ENCODE assay signal across 8 mouse cellular contexts in the genomic region with DNA sequence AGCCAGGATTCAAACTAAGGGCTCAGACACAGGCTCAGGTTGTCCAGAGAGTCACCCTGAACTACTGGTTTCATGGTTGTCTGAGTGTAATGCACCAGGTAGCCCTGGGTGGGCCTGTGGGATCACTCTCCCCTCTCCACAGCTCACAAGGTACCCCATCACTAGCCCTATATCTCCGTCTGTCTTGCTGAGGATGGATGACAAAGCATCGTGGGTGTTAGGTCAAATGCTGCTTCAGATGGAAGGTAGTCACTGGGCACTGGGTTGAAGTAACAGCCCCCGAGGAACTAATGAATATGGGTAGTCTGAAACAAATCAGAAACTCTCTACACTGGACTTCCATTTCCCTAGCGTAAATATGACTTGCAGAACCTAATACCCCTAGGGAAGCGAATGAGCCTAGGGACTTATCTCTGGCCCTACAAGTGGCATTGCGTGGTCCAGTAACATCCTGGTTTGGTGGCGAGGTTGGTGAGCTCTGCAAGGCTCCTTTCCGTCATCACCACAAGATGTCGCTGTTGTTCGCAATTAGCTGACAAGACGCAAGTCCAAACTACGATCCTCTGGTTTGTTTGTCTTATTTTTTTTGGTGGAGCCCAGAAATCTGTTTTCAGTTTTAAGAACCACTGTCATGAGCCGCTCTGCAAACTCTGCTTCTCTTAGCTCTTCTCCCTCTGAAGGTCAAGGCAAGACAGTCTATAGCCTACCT. TPM values are rescaled to one million over a fixed set of nuclear protein-coding genes. Genes with fewer than 3 reads are reported as not detected.
A peak's percentile ranks its signal among the peaks of the same experiment; 100 is the strongest.
DNase-seq lines count a peak whose midpoint lies in the region; ATAC-seq and TF ChIP-seq lines count a peak whose summit lies in the region.

No protein-coding gene starts in this region.

- peak overlapping the region; percentile 42 for H3K4me2 ChIP-seq in heart, embryonic 16.5 days (ENCODE audit: low read depth, low read length)
- H3K4me2 ChIP-seq in neural tube, embryonic 14.5 days (ENCODE audit: low read depth, low read length) = no peak overlapping the region

- H3K9ac ChIP-seq in heart, embryonic 16.5 days (ENCODE audit: low read length) = no peak overlapping the region
- H3K9ac ChIP-seq in neural tube, embryonic 14.5 days (replicated peaks; ENCODE audit: low read depth, low read length) = no peak overlapping the region

- TF ChIP-seq POLR2A in testis, adult 2 months (IDR thresholded peaks at IDR 0.05; ENCODE audit: control insufficient read depth, low read depth, low read length) = no peak

- ATAC-seq in heart, embryonic 16.5 days (replicated peaks; ENCODE audit: extremely low read depth, insufficient read depth, low FRiP score) = 0 out of 2 replicates have a peak, but pooled peaks have one; percentile 46
- peak; percentile 31; the same call in 1 of the 2 replicates for ATAC-seq in neural tube, embryonic 14.5 days (ENCODE audit: low read depth)

- no peaks in the 10 kb centered on the region for H3K36me3 ChIP-seq in forebrain, embryonic 10.5 days (replicated peaks)
- H3K36me3 ChIP-seq in heart, embryonic 16.5 days (ENCODE audit: control insufficient read depth, insufficient read depth) = no peaks in the 10 kb centered on the region
- no peaks in the 10 kb centered on the region for H3K36me3 ChIP-seq in neural tube, embryonic 14.5 days (ENCODE audit: control insufficient read depth, insufficient read depth, low read length)
- H3K36me3 ChIP-seq in testis, adult 2 months (ENCODE audit: control insufficient read depth, insufficient read depth, low read length) = no peaks in the 10 kb centered on the region

- DNase-seq in CD8-positive naive resting alpha-beta T cell, adult 2 months (ENCODE audit: low read depth in 2 of 2, low spot score in 2 of 2) = peak; percentile 56 to 77
- peak; percentile 56 for DNase-seq in brain, embryonic 18.5 days (ENCODE audit: low read depth, low spot score)
- DNase-seq in forebrain, embryonic 10.5 days (ENCODE audit: extremely low spot score, low spot score) = peak; percentile 76
- peak; percentile 80 for DNase-seq in layer of hippocampus, adult 11-12 months (ENCODE audit: low spot score)
- DNase-seq in lung, adult 18-20 months = peak; percentile 76 to 81

- peaks cover 12% of the 10 kb centered on the region for H3K4me1 ChIP-seq in forebrain, embryonic 10.5 days
- no peaks in the 10 kb centered on the region for H3K4me1 ChIP-seq in heart, embryonic 16.5 days (ENCODE audit: control insufficient read depth, insufficient read depth, low read length)
- no peaks in the 10 kb centered on the region for H3K4me1 ChIP-seq in neural tube, embryonic 14.5 days (ENCODE audit: control insufficient read depth, insufficient read depth, low read length)
- no peaks in the 10 kb centered on the region for H3K4me1 ChIP-seq in testis, adult 2 months (ENCODE audit: control insufficient read depth, insufficient read depth, low read length)

- H3K27ac ChIP-seq in forebrain, embryonic 10.5 days = no peak overlapping the region
- H3K27ac ChIP-seq in heart, embryonic 16.5 days (ENCODE audit: low read length) = no peak overlapping the region
- no peak overlapping the region for H3K27ac ChIP-seq in neural tube, embryonic 14.5 days (ENCODE audit: low read depth, low read length)
- H3K27ac ChIP-seq in testis, adult 2 months (ENCODE audit: control insufficient read depth, insufficient read depth, low read depth, low read length) = no peak overlapping the region

- no peaks in the 10 kb centered on the region for H3K27me3 ChIP-seq in forebrain, embryonic 10.5 days (ENCODE audit: poor library complexity, severe bottlenecking)
- no peaks in the 10 kb centered on the region for H3K27me3 ChIP-seq in heart, embryonic 16.5 days (ENCODE audit: control insufficient read depth, insufficient read depth, low read length)
- no peaks in the 10 kb centered on the region for H3K27me3 ChIP-seq in neural tube, embryonic 14.5 days (ENCODE audit: control insufficient read depth, insufficient read depth, low read length)
- no peaks in the 10 kb centered on the region for H3K27me3 ChIP-seq in testis, adult 2 months (ENCODE audit: control insufficient read depth, insufficient read depth, low read length)

- no peak overlapping the region for H3K4me3 ChIP-seq in forebrain, embryonic 10.5 days
- H3K4me3 ChIP-seq in heart, embryonic 16.5 days (ENCODE audit: low read length) = no peak overlapping the region
- no peak overlapping the region for H3K4me3 ChIP-seq in neural tube, embryonic 14.5 days (ENCODE audit: low read depth, low read length)
- H3K4me3 ChIP-seq in testis, adult 2 months (ENCODE audit: control insufficient read depth, low read depth, low read length) = no peak overlapping the region

- peak; percentile 81; the same call in 1 of the 2 replicates for TF ChIP-seq CTCF in testis, adult 2 months (IDR thresholded peaks at IDR 0.05; ENCODE audit: control insufficient read depth, insufficient read depth, insufficient replicate concordance, low read depth, low read length)

- no peaks in the 10 kb centered on the region for H3K9me3 ChIP-seq in forebrain, embryonic 10.5 days
- no peaks in the 10 kb centered on the region for H3K9me3 ChIP-seq in heart, embryonic 16.5 days (replicated peaks; ENCODE audit: control insufficient read depth, low read length)
- no peaks in the 10 kb centered on the region for H3K9me3 ChIP-seq in neural tube, embryonic 14.5 days (ENCODE audit: control insufficient read depth, low read length)

- 19% methylated on average over 13 of the region's 13 CpGs for WGBS in forebrain, embryonic 10.5 days
- WGBS in heart, embryonic 16.5 days = 14% methylated on average over 13 of the region's 13 CpGs
- 21% methylated on average over 13 of the region's 13 CpGs for WGBS in neural tube, embryonic 14.5 days

RNA-seq across cellular contexts. Expression of a gene that starts 12.2 kb away (rescaled TPM):
- 0.15 and 0.38 TPM in 2 replicates for polyA plus RNA-seq in forebrain, embryonic 10.5 days (2016; fragmentation: Nextera tagmentation; extraction: Ambion mirVana)
- polyA plus RNA-seq in heart, embryonic 16.5 days (2015; fragmentation: Nextera tagmentation; extraction: Ambion mirVana) = 5.2 and 5.9 TPM in 2 replicates
- polyA plus RNA-seq in neural tube, embryonic 14.5 days (2014; fragmentation: Nextera tagmentation; extraction: Ambion mirVana) = 1.1 and 1.8 TPM in 2 replicates
- polyA plus RNA-seq in testis, adult 2 months (2012; rRNA removed) = 44.9 and 76.7 TPM in 2 replicates

RNA-seq across cellular contexts. Expression of a gene that starts 58.4 kb away (rescaled TPM):
- 1.2 and 1.5 TPM in 2 replicates for polyA plus RNA-seq in forebrain, embryonic 10.5 days (2016; fragmentation: Nextera tagmentation; extraction: Ambion mirVana)
- 1.1 and 1.7 TPM in 2 replicates for polyA plus RNA-seq in heart, embryonic 16.5 days (2015; fragmentation: Nextera tagmentation; extraction: Ambion mirVana)
- 2.1 and 2.8 TPM in 2 replicates for polyA plus RNA-seq in neural tube, embryonic 14.5 days (2014; fragmentation: Nextera tagmentation; extraction: Ambion mirVana)
- 16.6 and 17.8 TPM in 2 replicates for polyA plus RNA-seq in testis, adult 2 months (2012; rRNA removed)
